Mouse (Mus musculus) brown adipose tissue, adult 24 weeks (tissue): ENCODE data around the gene Elavl3. TPM values are rescaled to one million over a fixed set of nuclear protein-coding genes. Genes with fewer than 3 reads are reported as not detected.

Source experiments
- H3K27ac ChIP-seq: fragments of 200-500 bp; replicated peaks from 2 replicates; pipeline ENCODE4 v1.5.1; 2012; ENCODE audit warnings: low read depth, mild to moderate bottlenecking, low read length
- H3K4me1 ChIP-seq: fragments of 200-500 bp; 2 replicates; pipeline ENCODE4 v1.6.1; 2012; ENCODE audit warnings: low read length, mixed read lengths; ENCODE audit not compliant: control insufficient read depth, insufficient read depth, insufficient read length
- H3K4me3 ChIP-seq: fragments of 200-500 bp; 2 replicates; pipeline ENCODE4 v1.5.1; 2012; ENCODE audit warnings: low read depth, mild to moderate bottlenecking, low read length, moderate library complexity; ENCODE audit not compliant: insufficient read depth
- polyA plus RNA-seq: library from polyadenylated mRNA; stranded (reverse); fragments of >200 nt; gene quantifications from 2 replicates; pipeline ENCODE4 v1.2.4, GENCODE M21; 2012; ENCODE audit not compliant: missing spikeins, insufficient read depth, insufficient read length

The Elavl3 gene
- polyA plus RNA-seq, 1 experiment, result 0.91 TPM

DNA sequence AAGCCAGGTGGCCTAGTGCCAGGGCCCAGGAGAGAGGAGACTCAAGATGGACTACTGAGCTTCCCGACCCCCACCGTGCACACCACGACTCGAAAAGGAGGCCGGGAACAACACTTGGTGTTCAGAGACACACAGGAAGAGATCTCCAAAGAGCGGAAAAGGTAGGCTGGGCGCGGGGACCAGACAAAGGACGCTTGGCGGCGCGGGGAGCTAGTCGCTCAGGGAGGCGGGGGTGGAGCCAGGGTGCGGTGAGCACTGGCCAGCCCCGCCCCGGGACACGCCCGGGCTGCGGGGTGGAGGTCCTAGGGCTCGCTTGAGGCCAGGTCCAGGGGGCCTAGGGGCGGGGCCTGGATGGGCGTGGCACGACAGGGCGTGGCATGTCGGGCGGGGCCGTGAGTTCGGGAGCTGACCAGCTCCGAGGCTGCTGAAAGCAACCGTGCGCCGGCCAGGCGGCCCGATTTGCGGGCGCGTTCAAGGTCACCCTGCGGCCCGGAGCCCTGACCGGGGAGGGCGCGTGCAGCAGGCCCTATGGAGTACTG is 1.4 kb downstream of the Elavl3 start:
- Histone ChIP-seq H3K4me1 (peaks cover 4% of the 10 kb centered on the region; the same call in 1 of the 2 replicates), H3K4me3 (peak overlapping the region; percentile 42), H3K27ac (no peak overlapping the region)

DNA sequence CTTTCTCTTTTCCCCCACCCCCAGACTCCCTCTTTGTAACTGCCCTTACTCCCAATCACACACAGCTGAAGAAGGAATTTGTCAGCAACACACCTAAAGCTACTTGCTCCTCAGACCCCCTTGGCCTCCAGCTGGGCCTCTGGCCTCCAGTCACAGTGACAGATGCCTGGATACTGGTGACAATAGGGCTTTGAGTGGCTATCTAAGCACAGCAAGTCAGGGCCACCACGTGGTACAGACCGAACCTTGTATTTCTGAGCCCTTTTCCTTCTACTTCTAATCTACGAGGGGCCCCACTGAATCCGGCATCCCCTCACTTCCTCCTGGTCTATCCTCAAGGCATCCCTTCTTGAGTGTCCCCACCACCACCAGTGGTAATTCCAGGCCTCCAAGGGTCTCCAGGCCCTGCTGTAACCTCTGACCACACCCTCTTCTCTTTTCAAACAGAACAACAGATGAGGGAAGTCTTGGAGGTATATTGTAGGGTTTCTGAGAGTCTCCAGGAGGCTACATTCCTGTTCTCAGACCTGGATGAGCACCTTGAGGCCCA is 2.0 kb downstream of the Elavl3 start:
- Histone ChIP-seq H3K4me1 (peaks cover 4% of the 10 kb centered on the region; the same call in 1 of the 2 replicates), H3K27ac (no peak overlapping the region), H3K4me3 (no peak overlapping the region)

DNA sequence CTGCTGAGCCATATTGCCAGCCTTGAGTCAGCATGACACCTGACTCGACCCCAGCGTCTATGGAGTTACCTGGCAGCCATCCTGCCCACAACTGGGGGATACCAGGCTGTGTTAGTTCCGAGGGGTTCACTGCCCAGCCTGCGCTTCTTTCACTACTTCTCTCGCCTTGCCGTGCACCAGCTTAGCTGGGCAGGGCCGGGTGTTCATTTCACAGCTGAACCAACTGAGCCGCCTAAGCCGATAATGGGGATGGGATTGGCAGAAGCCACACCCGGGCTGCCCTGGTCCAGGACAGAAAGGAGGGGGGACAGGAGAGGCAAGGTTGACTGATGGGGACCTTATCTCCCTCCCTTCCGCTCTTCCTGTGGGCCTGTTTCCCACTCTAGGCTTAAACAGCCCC is 2.5 kb downstream of the Elavl3 start:
- Histone ChIP-seq H3K4me3 (no peak overlapping the region), H3K27ac (no peak overlapping the region), H3K4me1 (no peaks in the 10 kb centered on the region)

DNA sequence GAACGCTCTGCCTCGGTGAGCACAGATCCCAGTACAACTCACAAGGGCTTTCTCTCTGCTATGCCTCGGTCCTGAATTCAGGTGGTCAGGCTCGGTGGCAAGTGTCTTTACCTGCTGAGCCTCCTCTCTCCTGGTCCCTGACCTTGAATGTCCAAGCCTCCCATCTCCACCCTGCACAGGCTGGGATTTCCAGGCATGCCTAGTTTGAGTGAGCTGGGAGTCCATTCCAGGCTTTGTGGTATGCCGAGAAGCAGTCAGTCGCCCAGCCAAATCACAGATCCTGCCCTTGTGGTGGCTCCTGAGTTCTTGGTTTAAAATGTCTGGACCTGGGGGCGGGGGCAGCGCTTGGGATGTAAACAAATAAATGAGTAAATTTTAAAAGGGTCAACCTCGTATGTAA is 4.5 kb downstream of the Elavl3 start:
- no peak overlapping the region for H3K27ac ChIP-seq
- no peak overlapping the region for H3K4me3 ChIP-seq
- no peaks in the 10 kb centered on the region for H3K4me1 ChIP-seq

DNA sequence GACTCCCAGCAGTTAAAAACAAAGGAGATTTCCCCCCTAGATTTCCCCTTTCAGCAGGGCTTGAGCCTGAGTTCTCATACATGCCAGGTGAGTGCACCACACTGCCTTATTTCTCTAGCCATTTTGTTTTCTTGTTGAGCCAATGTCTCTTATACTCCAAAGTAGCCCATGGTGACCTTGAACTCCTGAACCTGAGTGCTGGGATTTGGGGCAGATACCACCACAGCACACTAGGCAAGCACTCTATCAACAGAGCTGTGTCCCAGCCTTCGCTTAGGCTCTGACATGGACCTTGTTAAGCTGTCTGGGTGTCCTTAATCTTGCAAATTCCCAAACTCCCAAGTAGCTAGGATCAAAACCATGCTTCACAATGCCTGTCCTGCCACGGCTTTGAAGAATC is 10.0 kb downstream of the Elavl3 start:
- H3K4me1 ChIP-seq, result no peaks in the 10 kb centered on the region
- H3K4me3 ChIP-seq, result no peak overlapping the region
- H3K27ac ChIP-seq, result no peak overlapping the region

DNA sequence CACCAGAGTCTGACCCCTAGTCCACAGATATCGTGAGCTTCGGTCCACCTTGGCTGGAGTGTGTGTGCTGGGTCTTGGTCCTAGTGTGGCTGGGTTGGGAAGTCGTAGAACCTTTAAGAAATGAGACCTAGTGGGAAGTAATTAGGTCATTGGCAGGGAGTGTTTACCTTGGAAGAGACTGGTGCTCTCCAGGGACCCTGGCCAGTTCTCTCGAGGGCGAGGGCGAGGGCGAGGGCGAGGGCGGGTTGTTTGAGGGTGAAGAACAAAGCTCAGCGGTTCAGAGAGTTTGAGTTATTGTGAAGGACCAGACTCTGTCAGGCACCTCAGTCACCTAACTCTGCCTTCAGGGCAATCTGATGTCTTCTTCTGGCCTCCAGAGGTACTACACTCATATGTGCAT is 14.0 kb downstream of the Elavl3 start:
- H3K4me1 ChIP-seq, result no peaks in the 10 kb centered on the region
- no peak overlapping the region for H3K4me3 ChIP-seq
- no peak overlapping the region for H3K27ac ChIP-seq

DNA sequence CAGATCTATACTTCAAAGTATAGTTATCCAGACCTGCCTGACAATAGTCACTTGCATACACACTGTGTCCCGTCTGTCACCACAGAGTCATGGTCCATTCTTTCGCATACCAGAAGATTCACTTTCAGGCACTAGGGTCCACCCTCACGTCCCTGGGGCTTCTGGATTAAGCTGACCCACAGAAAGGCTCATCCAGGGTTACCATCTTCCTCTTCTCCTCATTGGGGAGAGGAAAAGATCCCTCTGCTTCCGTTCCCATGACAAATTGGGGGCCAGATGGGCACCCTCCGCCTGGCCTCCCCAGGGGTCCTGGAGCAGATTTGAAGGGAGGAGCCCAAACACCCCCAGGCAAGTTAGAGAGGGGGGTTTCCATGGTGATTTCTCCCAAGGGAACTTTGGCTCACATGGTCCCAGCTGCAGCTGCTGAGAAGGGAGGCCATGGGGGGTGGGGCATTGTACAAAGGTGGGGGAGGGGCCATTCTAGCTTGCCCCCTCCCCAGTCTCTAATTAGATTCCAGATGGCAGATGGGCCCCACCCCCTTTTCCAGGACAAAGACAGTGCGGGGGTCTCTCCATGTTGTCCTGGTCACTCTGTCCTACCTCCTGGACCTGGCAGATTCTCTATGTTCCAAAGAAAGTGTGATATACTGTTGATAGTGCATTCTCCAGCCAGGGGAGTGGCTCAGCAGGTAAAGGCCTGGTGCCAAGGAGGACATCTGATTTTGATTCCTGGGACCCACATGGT is 16.4 kb downstream of the Elavl3 start:
- Histone ChIP-seq H3K4me3 (no peak overlapping the region), H3K27ac (no peak overlapping the region), H3K4me1 (no peaks in the 10 kb centered on the region)

DNA sequence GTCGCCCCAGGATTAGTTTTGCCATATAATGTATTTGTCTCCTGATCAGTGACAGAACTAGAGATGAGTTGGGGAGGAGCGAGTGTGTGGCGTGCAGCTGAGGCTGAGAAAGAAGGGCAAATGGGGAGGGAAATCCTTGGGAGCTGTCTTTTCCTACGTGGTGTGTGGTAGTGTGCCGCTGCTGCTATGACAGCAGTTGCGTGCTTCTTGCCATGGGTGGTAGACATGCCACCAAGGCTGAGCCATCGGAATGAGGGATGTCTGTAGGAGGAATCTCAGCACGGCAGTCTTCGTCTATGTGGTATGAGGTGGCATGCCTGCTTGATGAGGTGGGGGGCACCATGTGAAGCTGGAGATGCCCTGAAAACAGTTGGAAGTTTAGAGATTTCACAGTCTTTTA is 21.4 kb downstream of the Elavl3 start:
- Histone ChIP-seq H3K4me1 (no peaks in the 10 kb centered on the region), H3K27ac (no peak overlapping the region), H3K4me3 (no peak overlapping the region)

DNA sequence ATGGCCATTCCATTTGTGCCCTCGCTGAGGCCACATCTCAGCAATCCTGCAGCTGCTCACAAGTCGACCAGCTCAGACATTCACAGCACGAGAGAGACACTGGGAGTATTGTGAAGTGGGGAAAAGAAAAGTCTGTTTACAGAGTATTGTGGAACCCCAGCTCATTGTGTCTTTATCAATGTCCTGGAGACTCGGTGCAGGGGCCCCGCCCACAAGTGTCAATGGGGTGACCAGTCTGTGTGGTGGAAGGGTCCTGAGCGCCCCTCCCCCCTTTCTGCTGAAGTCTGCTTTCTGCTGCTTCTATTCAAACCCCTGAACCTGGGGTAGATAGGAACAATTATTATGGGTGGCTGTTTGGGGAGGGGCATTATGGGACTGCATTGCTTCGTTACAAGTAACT is 23.4 kb downstream of the Elavl3 start:
- no peak overlapping the region for H3K4me3 ChIP-seq
- H3K27ac ChIP-seq, result no peak overlapping the region
- peaks cover 4% of the 10 kb centered on the region; the same call in 1 of the 2 replicates for H3K4me1 ChIP-seq

DNA sequence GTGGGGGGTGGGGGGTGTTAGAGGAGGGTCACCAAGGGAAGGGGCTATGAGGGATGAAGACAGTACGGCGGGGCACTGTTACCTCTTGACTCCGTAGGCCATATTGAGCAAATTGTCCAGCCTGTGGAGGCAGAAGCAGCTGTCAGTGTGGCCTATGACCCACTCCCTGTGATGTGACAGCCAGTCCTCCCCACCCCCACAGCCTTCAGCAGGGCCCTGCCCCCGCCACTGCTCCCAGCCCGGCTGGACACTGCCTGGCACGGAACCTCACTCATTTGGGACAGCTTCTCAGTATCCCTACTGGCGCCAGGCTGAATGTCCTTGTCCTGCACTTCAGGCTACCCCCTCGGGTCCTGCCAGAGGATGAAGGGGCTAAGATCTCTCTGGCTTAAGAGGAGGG is 27.2 kb downstream of the Elavl3 start:
- no peak overlapping the region for H3K27ac ChIP-seq
- H3K4me3 ChIP-seq, result no peak overlapping the region
- peaks cover 4% of the 10 kb centered on the region; the same call in 1 of the 2 replicates for H3K4me1 ChIP-seq

DNA sequence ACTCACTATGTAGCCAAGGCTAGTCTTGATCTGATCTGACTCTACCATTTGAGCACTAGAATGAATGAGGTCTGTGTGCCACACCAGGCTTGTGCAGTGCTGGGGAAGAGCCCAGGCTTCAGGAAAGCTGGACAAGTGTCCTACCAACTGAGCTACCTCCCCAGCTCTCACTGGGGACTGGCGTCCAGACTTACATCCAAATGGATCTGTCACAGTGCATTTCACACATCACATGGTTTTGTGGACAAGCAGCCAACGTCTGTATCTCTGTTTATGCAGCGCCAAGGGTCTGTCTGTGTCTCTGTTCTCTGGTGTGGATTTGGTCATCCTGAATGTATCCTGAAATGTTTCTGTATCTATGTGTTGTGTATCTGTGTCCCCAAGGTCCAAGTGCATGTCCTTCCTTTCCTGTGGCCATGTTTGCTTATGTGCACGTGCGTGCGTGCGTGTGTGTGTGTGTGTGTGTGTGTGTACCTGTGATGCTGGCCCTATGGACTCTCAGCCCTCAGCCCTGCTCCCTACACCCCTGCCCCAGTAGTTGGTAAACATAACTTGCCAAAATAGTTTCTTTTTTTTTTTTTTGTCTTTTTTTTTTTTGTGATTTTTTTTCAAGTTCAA is 34.5 kb downstream of the Elavl3 start:
- H3K27ac ChIP-seq, result no peak overlapping the region
- H3K4me3 ChIP-seq, result no peak overlapping the region
- H3K4me1 ChIP-seq, result no peaks in the 10 kb centered on the region

DNA sequence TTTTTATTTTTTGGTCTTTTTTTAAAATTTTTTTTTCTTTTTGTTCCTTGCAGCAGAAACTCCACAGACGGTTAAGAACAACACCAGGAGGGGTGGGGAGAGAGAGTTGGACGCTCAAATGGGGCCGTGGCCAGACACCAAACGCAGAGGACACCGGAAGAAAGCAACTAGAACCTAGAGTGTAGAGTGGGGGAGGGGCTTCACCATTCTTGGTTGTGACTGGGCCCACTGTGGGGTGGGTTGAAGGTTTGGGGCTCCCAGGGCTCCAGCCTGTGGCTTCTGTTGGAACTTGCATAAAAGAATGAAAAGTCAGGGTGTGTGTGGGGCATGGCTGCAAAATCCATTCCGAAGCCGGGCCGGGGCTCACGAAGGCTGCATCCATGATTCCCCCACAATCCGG is 35.6 kb downstream of the Elavl3 start:
- Histone ChIP-seq H3K4me1 (no peaks in the 10 kb centered on the region), H3K27ac (no peak overlapping the region), H3K4me3 (no peak overlapping the region)

DNA sequence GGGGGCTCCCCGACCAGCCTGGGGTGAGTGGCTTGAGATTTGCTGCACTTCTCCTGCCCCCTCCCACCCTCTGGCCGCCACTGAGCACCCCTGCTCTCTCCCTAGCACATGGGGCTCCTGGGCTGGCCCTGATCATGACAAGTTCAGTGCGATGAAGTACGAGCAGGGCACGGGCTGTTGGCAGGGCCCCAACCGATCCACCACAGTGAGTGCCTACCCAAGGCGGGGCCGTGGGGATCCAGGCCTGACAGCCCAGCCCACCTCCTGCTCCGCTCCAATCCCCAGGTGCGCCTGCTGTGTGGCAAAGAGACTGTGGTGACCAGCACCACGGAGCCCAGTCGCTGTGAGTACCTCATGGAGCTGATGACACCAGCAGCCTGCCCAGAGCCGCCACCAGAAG is 39.1 kb downstream of the Elavl3 start:
- H3K4me3 ChIP-seq, result no peak overlapping the region

DNA sequence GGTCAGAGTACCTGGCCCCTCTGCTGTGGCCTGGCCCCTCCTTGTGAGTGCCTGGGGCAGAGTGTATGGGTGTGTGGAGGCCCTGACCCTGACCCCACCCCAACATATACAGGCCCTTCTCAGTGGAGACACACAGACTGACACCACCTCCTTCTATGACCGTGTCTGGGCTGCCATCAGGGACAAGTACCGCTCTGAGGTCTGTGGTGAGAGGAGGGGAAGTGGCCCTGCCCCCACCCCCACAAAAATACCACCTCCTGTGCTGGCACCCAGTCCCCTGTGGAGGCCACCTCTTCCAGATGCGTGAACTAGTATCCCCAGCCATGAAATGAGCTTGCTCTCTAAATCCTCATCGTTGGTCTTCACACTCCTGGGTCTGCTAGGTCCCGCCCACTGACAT is 40.8 kb downstream of the Elavl3 start:
- no peak overlapping the region for H3K27ac ChIP-seq

More for the DNA sequence above, 39.1 kb downstream of the Elavl3 start:
- Histone ChIP-seq H3K4me1 (no peaks in the 10 kb centered on the region), H3K27ac (no peak overlapping the region)

DNA sequence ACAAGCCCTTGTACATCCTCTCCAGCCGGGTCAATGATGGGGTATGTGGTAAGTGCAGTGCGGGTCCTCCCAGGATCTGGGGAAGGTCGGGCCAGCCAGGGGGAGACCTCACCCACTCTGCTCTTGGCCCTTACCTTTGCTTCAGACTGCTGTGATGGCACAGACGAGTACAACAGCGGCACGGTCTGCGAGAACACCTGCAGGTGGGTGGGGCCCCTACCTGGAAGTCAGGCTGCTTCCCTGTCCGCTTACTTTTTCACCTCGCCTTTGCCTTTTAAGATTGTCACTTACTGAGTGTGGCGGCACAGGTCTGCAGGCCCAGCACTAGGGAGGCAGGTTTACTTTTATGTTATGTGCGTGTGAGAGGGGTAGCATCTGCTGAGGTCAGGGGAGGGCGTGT is 47.3 kb downstream of the Elavl3 start:
- Histone ChIP-seq H3K4me3 (no peak overlapping the region), H3K4me1 (peaks cover 6% of the 10 kb centered on the region), H3K27ac (no peak overlapping the region)

More for the DNA sequence above, 40.8 kb downstream of the Elavl3 start:
- no peaks in the 10 kb centered on the region for H3K4me1 ChIP-seq
- no peak overlapping the region for H3K4me3 ChIP-seq
